Mouse (Mus musculus): ENCODE results near the gene Arhgef7.

Arhgef7 gene

DNA sequence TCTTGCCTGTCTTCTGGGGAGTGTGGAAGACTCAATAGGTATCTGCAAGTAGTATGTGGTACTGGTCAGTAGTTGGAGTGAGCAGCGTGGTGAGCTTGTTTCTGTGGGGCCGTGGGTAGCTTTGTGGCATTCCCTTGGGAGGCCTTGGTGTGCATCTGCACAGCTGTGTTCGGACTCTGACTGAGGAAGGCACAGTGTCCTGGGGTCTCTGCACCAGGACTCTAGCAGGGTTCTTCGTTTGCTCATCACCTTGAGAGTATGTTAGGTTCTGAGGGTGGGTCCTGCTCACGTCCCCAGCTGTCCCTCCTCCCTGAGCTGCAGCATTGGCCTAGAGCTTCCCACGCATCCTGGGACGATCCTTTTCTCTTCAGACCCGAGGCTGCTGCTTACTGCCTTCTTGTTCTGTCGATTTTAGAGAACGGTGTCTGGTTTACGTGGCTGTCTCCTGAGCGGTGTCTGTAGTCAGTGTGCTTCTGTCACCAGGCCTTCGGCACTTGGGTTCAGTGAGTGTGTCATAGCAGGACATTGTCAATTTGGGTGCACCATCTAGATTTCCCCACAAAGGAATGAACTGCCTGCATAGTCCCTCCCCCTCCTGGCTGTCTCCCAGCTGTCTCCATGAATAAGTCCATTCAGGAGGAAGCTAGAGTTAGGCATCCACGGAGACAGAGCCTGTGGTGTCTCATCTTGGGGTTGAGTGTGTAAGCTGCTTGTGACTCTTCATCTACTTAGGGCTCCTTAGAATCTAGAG is 70.4 kb downstream of the Arhgef7 start:
- DNase-seq (ENCODE audit: low spot score in 2 of 2): peak in 1 of 2 experiments; percentile 42

DNA sequence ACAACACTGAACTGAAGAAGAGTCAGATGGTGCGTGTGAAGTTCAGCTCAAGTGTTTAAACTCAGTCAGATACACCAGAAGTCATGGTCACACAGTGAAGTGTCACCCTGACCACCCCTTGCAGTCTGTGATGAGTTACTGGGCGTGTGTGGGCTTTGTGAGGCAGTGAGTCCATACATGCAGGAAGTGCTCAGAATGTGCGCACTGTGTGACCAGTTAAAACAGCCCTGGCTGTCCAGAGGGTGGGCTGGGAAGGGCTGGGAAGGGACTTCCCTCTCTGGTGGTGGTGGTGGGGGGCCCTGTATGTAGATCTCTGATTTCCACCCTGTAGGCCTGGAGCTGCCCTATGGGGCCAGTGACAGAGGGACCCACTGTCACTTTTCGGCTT is 71.0 kb downstream of the Arhgef7 start:
- no peak for DNase-seq (ENCODE audit: low spot score in 2 of 2)

DNA sequence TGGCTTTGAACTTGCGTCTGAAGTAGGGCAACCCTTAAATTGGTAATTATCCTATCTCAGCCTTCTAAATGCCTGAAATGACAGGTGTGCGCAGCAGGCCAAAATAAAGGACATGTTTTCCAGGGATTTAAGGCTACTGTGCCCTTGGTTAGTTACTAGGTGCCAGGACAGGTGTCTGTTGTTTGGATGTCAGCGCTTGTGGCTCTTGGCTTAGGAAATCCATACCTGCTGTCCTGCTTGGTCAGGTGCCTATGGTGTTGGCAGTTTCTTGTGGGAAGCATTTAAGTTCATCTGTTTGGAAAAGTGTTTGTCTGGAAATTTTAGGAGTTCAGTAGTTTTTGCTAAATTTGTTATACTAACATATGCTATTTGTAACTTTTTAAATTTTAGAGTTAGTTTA is 71.6 kb downstream of the Arhgef7 start:
- no peak for DNase-seq (ENCODE audit: low spot score in 2 of 2)

DNA sequence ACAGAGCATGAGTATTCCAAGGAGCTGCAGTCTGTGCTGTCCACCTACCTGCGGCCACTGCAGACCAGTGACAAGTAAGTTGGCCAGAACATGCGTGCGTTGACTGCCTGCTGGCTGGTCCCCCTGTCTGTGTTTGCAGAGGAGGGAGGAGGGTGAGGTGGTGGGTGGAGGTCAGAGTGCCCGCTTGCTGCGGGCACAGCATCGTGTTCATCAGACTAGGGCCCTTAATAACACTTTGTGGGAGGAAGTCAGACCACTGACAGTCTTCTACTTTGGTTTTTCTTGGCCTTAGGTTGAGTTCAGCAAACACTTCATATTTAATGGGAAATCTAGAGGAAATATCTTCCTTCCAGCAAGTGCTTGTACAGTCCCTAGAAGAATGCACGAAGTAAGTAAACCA is 73.0 kb downstream of the Arhgef7 start:
- no peak for DNase-seq (ENCODE audit: low spot score in 2 of 2)

DNA sequence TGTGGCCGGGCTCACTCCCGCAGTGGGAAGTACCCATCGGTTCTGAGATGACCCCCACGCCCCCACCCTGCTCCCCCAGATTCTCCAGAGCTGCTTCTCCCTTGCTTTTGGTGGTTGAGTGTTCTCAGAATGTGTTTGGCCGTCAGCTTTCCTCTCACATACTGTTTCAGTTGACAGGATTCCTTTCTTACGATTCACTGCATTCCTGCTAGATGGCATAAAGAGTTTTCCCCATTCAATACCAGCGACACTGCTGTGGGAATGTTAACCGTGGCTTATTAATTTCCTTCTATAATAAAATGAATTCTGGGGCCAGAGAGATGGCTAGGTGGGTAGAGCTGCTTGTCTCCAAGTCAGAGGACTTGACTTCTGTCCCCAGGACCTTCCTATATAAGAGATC is 74.0 kb downstream of the Arhgef7 start:
- no peak for DNase-seq (ENCODE audit: low spot score in 2 of 2)

DNA sequence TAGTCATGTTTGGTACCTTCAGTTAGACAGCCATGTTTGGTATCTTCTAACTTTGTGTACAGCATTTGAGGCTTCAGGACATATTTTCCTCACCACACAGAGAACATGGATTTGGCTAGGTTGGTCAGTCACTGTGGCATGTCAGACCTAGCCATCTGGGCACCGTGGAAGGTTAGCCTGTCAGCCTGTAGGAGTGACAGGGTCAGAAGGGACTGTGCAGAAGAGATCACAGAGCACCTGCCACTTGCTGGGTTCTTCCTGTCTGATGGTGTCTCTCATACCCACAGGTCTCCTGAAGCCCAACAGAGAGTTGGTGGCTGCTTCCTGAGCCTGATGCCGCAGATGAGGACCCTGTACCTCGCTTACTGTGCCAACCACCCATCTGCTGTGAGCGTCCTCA is 77.4 kb downstream of the Arhgef7 start:
- DNase-seq (ENCODE audit: low spot score in 2 of 2): no peak

DNA sequence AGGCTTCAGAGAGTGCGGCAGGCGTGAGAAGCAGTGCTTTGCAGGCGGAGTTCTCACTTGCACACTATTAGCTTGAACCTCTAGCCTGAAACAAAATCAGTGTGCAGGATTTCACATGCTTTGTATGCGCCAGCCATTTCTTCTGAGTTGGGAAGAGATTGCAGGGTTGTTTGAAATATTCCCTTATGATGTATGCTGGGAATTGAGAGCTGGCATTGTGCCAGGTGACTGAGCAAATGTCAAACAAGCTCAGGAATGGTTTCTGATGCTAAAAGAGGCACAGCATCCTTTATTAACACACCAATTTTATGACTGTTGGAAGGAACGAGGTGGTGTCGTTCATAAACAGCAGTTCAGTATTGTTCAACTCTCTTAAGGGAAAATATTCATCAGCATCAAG is 78.7 kb downstream of the Arhgef7 start:
- no peak for DNase-seq (ENCODE audit: low spot score in 2 of 2)

DNA sequence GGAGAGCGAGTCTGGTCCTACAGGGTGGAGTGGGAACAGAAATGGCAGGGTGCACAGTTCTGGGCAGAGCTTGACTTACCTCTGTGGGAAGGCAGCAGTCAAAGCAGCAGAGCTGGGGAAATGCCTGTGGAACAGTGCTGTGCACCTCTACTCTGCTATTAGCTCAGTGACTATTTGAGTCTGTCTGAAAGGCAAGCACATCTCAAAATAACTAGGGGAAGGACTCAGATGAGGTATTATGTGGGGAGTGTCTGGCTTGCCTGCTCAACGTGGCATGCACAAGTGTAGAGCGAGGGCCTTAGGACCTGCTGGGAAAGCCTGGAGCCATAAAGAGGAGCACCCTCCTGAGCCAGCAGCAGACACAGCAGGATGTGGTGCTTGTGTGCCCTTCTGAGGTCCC is 79.8 kb downstream of the Arhgef7 start:
- no peak for DNase-seq (ENCODE audit: low spot score in 2 of 2)

DNA sequence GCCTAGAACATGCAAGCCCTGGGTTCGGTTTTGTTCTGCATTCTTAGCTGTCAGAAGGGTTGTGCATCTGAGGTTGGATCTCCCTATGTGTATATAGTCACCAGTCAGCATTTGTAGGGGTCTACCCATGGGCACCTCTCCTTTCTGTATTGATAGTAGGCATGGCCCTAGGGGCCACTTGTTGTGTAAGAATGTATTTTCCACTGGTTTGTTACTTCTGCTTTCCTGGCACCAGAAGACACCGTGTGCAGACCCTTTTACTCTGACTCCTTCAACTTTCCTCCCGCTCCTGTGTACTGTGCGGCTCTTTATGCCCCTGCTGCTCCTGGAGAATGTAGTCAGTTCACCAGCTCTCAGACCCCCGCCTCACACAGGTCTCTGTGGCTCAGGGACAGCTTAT is 80.5 kb downstream of the Arhgef7 start:
- DNase-seq (ENCODE audit: low spot score in 2 of 2): no peak

DNA sequence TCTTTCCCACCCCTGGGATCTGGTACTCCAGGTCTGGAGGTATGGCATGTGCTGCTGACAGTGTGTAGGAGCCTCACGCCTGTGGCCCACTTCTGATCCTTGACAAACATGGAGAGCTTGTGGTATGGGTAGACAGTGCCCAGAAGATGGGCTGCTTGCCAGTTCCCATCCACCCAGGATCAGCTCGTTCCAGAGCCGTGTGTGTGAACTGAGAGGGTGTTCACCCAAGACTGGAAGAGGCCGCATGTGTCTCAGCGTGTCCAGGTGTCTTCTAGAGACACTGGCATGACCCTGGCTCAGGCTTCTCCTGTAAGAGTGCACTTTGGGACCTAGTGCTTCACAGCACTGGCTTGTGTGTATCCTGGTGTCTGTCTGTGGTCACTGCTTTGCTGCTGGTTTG is 82.9 kb downstream of the Arhgef7 start:
- DNase-seq (ENCODE audit: low spot score in 2 of 2): no peak

DNA sequence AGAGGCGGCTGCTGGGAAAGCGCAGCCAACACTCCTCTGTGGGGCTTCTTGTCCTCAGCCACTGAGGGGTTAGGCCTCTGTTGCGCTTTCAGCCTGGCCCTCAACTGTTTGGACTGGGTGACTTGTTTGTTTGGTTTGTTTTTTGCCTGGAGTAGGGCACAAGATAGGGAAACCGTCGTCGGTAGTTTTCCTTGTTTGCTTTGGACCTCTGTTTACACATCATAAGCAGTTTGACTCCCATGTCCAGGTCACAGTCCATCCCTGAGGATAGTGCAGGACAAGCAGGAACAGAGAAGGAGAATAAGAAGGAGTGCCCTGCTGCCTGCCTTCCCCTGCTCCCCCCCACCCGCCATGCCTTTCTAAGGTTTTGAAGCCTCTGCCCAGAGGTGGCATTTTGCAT is 86.3 kb downstream of the Arhgef7 start:
- DNase-seq (ENCODE audit: low spot score in 2 of 2): no peak

DNA sequence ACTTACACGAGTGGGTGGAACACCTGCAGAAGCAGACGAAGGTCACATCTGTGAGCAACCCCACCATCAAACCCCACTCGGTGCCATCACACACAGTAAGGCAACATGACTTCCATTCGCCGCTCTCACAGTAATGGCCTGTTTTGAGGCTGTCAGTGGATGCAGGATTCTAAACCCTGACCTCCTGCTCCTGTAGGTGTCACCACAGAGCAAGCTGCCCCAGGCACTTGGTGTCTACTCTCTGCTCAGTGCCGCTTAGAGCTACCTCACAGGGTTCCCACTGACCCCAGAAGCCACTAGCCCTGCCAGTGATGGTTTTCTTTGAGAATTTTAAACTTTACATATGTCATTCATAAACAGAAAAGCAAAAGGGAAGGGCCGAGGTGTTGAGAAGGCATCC is 87.7 kb downstream of the Arhgef7 start:
- no peak for DNase-seq (ENCODE audit: low spot score in 2 of 2)

DNA sequence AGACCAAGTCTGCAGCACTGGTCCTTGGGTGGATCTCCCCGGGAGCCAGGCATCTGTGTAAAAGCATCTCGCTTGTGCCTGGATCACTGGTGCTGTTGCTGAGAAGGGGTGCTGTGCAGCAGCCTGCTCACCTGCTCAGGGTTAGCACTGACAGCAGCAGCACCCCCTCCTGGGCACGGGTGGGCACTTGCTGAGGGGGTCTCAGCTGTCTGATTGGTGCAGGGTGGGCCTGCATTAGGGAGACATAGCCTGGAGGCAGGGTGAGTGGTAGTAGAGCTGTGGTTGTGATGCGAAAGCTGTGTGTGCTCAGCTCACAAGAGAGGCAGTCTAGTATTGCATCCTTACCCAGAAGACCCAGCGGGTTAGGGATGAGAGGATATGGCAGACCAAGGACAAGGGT is 92.6 kb downstream of the Arhgef7 start:
- DNase-seq (ENCODE audit: low spot score in 2 of 2): no peak

DNA sequence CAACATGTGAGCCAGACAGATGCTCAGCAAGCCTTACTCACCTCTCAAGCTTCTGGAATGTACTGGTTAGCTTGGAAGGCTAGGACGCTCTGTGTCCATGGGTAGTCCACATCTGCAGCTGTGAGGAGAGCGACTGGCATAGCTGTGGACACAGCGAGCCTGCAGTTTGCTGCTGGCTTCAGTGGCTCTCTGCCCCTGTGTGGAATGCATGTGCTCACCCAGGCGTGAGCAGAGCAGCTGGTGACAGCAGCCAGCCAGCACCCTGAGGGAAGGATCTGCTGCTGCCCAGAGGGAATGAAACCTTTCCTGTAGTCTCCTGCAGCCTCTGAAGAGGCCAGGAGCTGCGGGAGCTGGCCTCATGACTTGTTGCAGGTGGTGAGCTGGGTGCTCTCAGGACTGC is 93.0 kb downstream of the Arhgef7 start:
- DNase-seq (ENCODE audit: low spot score in 2 of 2): peak in 1 of 2 experiments; percentile 37

DNA sequence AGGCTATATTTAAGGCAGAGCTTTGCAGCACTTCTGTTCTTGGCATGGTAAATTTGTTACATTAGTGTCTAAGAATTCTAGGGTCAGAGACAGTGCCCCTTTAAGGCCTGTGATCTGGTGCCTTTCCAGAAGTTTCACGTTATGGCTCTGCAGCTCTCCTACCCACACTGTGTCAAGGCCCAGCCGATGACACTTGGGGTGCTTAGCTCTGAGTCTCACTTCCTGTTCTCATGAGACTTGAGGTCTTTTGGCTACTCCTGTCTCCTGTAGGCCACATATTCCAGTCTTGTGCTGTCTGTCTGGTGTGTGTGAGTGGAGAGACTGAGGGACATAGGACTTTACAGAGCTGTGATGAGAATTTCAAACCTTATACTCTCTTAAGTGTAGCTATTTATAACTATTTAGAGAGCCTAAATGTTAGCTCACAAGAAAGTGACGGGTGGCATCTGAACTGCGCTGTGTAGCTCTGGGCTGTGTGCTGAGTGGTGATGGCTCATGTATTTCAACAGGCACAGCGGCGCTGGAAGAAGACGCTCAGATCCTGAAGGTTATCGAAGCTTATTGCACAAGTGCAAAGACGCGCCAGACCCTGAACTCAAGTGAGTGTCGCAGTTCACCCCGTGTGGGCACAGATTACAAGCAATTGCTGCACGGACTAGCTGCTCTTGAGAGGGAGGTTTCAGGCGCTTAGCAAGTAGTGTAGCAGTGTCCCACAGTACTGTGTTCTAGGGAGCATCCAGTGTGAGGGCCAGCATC is 94.1 kb downstream of the Arhgef7 start:
- DNase-seq (ENCODE audit: low spot score in 2 of 2): no peak

DNA sequence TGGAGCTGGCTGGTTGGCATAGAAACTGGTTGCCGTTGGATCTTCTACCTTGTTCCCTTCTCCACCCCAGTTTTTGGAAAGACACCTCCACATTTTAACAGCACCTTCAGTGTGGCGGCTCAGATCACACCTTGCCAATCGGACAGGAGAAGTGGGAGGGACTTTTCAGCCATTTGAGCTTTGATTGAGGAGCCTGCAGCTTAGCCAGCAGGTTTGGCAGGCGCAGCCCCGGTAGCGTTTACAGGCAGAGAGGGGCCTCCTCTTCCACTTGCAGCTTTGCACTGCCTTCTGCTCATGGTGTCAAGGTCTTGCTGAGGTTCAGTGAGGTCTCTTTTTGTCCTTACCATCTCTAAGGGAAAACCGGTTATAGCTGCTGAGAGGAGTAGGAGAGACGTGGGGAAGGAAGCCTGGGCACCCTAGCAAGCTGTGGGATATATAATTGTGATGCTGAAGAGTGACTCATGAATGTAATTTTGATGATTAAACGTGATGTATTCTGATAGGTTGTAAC is 95.1 kb downstream of the Arhgef7 start:
- no peak for DNase-seq (ENCODE audit: low spot score in 2 of 2)

DNA sequence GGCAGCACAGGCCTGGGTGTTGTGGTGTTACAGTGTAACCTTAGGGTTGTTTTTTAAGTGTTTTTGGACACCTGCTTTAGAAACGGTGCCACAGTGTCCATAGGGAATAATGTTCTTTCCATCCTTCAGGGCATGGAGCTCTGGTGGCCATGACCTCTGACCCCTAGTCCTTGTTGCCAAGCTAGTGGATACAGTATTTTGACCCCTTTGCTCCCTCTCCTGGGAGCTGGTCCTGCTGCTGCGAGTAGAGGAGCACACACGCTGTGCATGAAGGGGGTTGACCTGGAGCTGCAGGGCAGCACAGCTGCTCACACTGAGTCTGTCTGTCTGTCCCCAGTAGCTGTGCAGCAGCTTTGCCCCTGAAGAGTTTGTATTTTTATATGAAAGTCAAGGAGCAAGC is 98.2 kb downstream of the Arhgef7 start:
- no peak for DNase-seq (ENCODE audit: low spot score in 2 of 2)

DNA sequence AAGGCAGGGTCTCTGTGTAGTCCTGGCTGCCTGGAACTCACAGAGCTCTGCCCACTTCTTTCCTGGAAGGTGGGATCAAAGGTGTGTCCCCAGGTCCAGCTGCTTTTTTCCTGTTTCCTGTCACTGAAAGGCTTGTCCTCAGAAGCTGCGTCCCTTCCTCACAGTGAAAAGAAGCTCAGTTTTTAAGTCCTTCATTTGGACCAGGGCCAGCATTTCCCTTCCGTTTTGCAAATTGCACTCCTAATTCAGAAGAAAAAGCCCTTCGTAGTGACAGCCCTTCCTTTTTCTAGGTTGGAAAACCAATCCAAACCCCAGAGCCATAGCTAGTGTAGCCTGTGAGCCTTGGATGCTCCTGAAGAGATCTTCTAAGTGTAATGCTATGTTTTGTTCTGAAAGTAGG is 99.8 kb downstream of the Arhgef7 start:
- DNase-seq (ENCODE audit: low spot score in 2 of 2): no peak

DNA sequence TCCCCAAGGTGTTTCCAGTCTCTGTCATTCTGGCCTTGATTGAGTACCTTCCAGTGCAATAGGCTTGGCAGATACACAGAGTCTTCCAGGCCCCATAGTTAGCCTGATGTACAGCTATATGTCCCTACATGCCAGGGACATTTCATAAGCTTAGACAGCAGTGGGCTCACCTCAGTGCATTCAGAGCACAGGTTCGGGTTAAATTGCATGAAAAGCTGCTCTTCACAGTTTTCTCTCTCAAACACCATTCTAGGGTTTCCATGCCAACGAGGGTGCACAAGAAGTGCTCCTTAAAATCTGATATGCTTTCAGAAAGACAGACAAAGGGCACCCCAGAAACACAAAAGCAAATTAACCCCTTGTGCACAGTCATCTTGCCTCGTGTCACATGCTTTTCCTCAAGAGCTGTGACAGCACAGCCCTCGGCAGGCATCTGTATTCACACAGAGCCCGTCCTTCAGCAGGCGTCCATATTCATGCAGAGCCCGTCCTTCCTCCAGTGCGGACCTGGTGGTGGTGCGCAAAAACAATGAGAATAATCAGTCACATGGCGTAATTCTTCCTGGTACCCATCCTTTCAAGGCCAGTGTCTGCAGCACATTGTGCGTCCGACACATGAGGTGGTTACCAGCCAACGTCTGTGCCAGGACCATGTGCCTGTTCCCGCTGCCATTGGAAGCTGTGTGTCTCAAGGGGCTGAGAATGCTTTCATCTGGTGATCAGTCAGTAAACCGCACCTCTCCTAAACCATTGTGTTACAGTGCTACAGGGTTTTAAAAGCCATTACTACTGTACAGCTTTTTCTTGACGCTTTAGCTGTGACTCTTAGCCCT is 102.9 kb downstream of the Arhgef7 start:
- DNase-seq (ENCODE audit: low spot score in 2 of 2): no peak

DNA sequence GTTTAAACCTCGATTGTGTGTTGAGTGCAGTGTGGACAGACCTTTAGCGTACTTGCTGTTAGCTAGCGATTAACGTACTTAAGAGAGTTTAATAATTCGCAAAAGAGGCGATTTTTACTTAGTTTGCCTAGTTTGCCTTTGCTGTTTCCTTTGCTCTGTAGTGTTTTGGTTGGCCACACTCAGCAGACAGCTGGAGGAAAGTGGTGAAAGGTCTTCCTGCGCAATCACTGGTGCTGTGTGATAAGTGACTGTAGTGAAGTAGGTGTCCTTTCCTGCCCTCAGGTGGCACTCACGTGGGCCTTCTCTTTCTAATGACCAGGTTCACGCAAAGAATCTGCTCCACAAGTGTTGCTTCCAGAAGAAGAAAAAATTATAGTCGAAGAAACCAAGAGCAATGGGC is 103.7 kb downstream of the Arhgef7 start:
- no peak for DNase-seq (ENCODE audit: low spot score in 2 of 2)

DNA sequence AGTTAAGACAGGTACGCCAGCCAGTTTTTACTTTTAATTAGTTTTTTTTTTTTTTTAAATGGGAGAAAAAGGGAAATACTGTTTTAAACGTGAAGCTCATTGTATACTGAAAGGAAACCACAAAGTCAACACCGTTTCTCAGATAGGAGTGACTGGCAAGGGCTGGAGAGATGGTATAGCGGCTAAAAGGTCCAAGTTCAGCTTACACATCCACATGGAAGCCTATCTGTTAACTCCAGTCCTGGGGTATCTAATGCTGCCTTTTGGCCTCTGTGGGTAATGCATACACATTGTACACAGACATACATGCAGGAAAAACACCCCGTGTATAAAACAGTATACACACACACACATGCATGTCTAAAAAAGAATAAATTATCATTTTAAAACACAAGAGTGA is 104.4 kb downstream of the Arhgef7 start:
- no peak for DNase-seq (ENCODE audit: low spot score in 2 of 2)

DNA sequence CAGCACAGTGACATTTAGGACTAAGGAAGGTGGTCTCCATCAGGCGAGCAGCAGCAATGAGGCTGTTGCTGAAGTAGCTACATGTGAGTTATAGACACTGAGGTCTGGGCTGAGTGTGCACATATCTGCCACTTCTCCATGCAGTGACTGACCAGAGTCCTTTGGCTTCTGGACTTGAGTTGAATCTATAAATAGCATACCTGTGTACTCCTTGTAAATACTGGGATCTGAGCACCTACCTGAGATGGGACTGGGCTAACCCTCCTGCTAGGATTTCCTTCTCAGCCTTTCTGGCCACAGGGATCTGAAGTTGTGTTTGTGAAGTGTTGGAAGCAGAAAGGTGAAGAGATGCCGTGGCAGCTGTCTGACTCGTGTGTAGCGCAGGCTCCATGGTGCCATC is 105.6 kb downstream of the Arhgef7 start:
- no peak for DNase-seq (ENCODE audit: low spot score in 2 of 2)

Measured in cerebellum, postnatal 4 days (tissue).